ENCODE assay signal across 19 mouse cellular contexts in the genomic region with DNA sequence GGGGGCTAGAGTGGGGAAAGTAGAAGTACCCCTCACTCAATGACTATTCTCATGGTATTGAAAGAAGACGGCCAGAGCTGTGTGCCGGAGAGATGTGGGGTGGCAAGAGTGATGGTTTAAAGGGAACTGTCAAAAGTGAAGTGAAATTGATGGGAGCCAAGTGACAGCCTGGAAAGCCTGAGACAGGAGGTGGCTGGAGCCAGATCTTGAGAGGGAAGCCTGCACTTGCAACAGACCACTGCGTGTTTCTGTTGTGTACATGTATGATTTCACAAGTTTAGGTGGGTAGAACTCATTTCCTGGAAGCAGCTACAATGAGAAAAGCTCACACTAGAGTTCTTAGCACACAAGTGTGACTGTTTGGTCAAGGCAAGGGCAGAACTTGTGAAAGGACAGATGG. TPM values are rescaled to one million over a fixed set of nuclear protein-coding genes. Genes with fewer than 3 reads are reported as not detected.
A peak's percentile ranks its signal among the peaks of the same experiment; 100 is the strongest.
DNase-seq lines count a peak whose midpoint lies in the region; ATAC-seq lines count a peak whose summit lies in the region.
"Had no signal": no experiment of that assay in that cellular context is flagged by ENCODE, and none has a peak within 500 bp of the region (broad histone marks: within the 10 kb centered on the region; RNA-seq: fewer than 3 reads in every experiment).

No protein-coding gene starts in this region.

- peak; percentile 97 for ATAC-seq in megakaryocyte, adult 5-6 weeks (ENCODE audit: poor library complexity, severe bottlenecking)
- ATAC-seq: forebrain, embryonic 15.5 days; hindbrain, postnatal 0 days; inflammation-experienced regulatory T-cells, adult 6 months; Patski had no signal

- DNase-seq in heart, adult 11 months: peak; percentile 84
- no peak for DNase-seq in heart, postnatal 25 days (ENCODE audit: low spot score)
- DNase-seq in 416B (ENCODE audit: low read depth): peak; percentile 29
- DNase-seq in kidney, adult 8-10 months: no peak
- no peak for DNase-seq in heart, postnatal 14 days
- DNase-seq: adrenal gland, postnatal 10 days; adrenal gland, postnatal 36 days; B cell, adult 2 months; cerebellum, adult 2 months; cerebellum, adult 9-11 months; cerebellum, postnatal 25 days; embryo, embryonic 11 days; gastrocnemius, postnatal 25 days; heart, postnatal 4 days had no signal

- intact Hi-C loops in heart, postnatal 25 days (cut with DNase I): no loop called here
- intact Hi-C loops in heart, postnatal 14 days (cut with DNase I): no loop called here

RNA-seq across cellular contexts. Expression of a gene that starts 27.5 kb away (rescaled TPM):
- 1 to 10 TPM; 8.1 to 9.2 TPM for total RNA-seq in heart, postnatal 25 days (2021)
- total RNA-seq in megakaryocyte, adult 5-6 weeks (2015): 3.2 and 5.0 TPM in 2 replicates
- total RNA-seq in megakaryocyte, adult 5-6 weeks (2017): 4.0 and 4.3 TPM in 2 replicates
- total RNA-seq in heart, postnatal 14 days (2021): 1 to 10 TPM; 9.5 to 9.8 TPM

Comparison
In these comparisons a context has a peak if more than half of its experiments do, and no peak if none do; other contexts are left out.
1. DNase-seq: peak in heart, adult 11 months (single experiment) and 416B (single experiment); none in heart, postnatal 25 days (single experiment), kidney, adult 8-10 months (0 of 2) and heart, postnatal 14 days (0 of 2).